ENCODE assay signal across 31 mouse cellular contexts in genomic region chr6:128118670-128119230, GRCm38 (mm10). TPM values are rescaled to one million over a fixed set of nuclear protein-coding genes. Genes with fewer than 3 reads are reported as not detected.
DNase-seq lines count a peak whose midpoint lies in the region; ATAC-seq and TF ChIP-seq lines count a peak whose summit lies in the region.
"Had no signal": no experiment of that assay in that cellular context is flagged by ENCODE, and none has a peak within 500 bp of the region (broad histone marks: within the 10 kb centered on the region; RNA-seq: fewer than 3 reads in every experiment).

No protein-coding gene starts in this region.

- no peaks in the 10 kb centered on the region for H3K9me3 ChIP-seq in kidney, embryonic 15.5 days (replicated peaks)
- no peaks in the 10 kb centered on the region for H3K9me3 ChIP-seq in ES-E14 (ENCODE audit: control insufficient read depth, insufficient read depth, low read depth, low read length)
- H3K9me3 ChIP-seq: heart, embryonic 13.5 days; hindbrain, embryonic 15.5 days; limb, embryonic 10.5 days; limb, embryonic 15.5 days; liver, embryonic 15.5 days had no signal

- peak; percentile 70 for DNase-seq in kidney, adult 11 months
- DNase-seq in kidney, postnatal 25 days = peak; percentile 59 to 81
- DNase-seq in kidney, adult 18-20 months = no peak
- DNase-seq in ES-E14 (ENCODE audit: low read depth, low spot score) = no peak
- no peak for DNase-seq in retina, embryonic 14.5 days (ENCODE audit: low spot score)
- DNase-seq in ovary, adult 18-20 months (ENCODE audit: low spot score) = no peak
- DNase-seq: adrenal gland, postnatal 25 days; cerebellum, adult 18-20 months; cerebellum, postnatal 10 days; gastrocnemius, adult 2 months; gastrocnemius, postnatal 36 days; heart, adult 18-20 months; heart, postnatal 10 days; layer of hippocampus, adult 9-11 months; lung, postnatal 36 days; right cerebral cortex, postnatal 4 days; thymus, adult 2 months; thymus, postnatal 4 days had no signal

- 92% methylated on average over 7 of the region's 7 CpGs for WGBS in kidney, embryonic 15.5 days

- no peak for ATAC-seq in kidney, embryonic 15.5 days (replicated peaks; ENCODE audit: low FRiP score)
- ATAC-seq: CD4-positive, CD25-positive, alpha-beta regulatory T cell, adult 4 months; forebrain, embryonic 16.5 days; midbrain, embryonic 16.5 days; Patski had no signal

- H3K27ac ChIP-seq in kidney, embryonic 15.5 days = no peak overlapping the region
- no peak overlapping the region for H3K27ac ChIP-seq in ES-E14 (ENCODE audit: insufficient read depth, low read depth, low read length, poor library complexity, severe bottlenecking)
- H3K27ac ChIP-seq: gastrocnemius, adult 2 months; heart, embryonic 13.5 days; hindbrain, embryonic 15.5 days; limb, embryonic 10.5 days; limb, embryonic 15.5 days; liver, embryonic 15.5 days had no signal

- in situ Hi-C loops in ES-E14 (cut with MboI; ENCODE audit: low sequenced_read_pairs in 2 of 2, unreplicated experiment in 2 of 2) = no loop called here

- H3K4me1 ChIP-seq in kidney, embryonic 15.5 days = peaks cover 47% of the 10 kb centered on the region
- H3K4me1 ChIP-seq in ES-E14 (ENCODE audit: control insufficient read depth in 2 of 2, insufficient read depth in 2 of 2, low read length in 2 of 2, poor library complexity in 1 of 2) = peaks cover 2 to 14% of the 10 kb centered on the region in 2 experiments; a peak in 3 of 4 replicates

- no peaks in the 10 kb centered on the region for H3K27me3 ChIP-seq in kidney, embryonic 15.5 days
- H3K27me3 ChIP-seq: heart, embryonic 13.5 days; hindbrain, embryonic 15.5 days; limb, embryonic 15.5 days; liver, embryonic 15.5 days; Patski had no signal

- H3K4me2 ChIP-seq in kidney, embryonic 15.5 days = no peak overlapping the region
- H3K4me2 ChIP-seq: heart, embryonic 13.5 days; hindbrain, embryonic 15.5 days; limb, embryonic 15.5 days; liver, embryonic 15.5 days; midbrain, embryonic 11.5 days had no signal

- peaks cover 15% of the 10 kb centered on the region; the same call in 1 of the 2 replicates for H3K36me3 ChIP-seq in kidney, embryonic 15.5 days
- H3K36me3 ChIP-seq in ES-E14 (ENCODE audit: control insufficient read depth, insufficient read depth, low read length, poor library complexity, severe bottlenecking) = peaks cover 4% of the 10 kb centered on the region; the same call in 1 of the 2 replicates
- H3K36me3 ChIP-seq: G1E; hindbrain, embryonic 15.5 days; liver, embryonic 15.5 days had no signal

- H3K4me3 ChIP-seq in kidney, embryonic 15.5 days (replicated peaks) = no peak overlapping the region
- H3K4me3 ChIP-seq in ES-E14 (ENCODE audit: insufficient read depth in 1 of 2, low read depth in 1 of 2, low read length in 2 of 2, poor library complexity in 1 of 2, severe bottlenecking in 1 of 2) = peak overlapping the region; percentile 37 to 48; a peak in 2 of 4 replicates
- H3K4me3 ChIP-seq: erythroblast, embryonic 14.5 days; gastrocnemius, adult 2 months; heart, embryonic 13.5 days; hindbrain, embryonic 15.5 days; limb, embryonic 10.5 days; limb, embryonic 15.5 days; liver, embryonic 15.5 days had no signal

- H3K9ac ChIP-seq in kidney, embryonic 15.5 days = no peak overlapping the region
- H3K9ac ChIP-seq in ES-E14 (ENCODE audit: insufficient read depth, low read depth, low read length, poor library complexity, severe bottlenecking) = peak overlapping the region; percentile 36; the same call in 1 of the 2 replicates
- H3K9ac ChIP-seq: heart, embryonic 13.5 days; hindbrain, embryonic 15.5 days; limb, embryonic 15.5 days; liver, embryonic 15.5 days had no signal

TF ChIP-seq in ES-E14, 5 proteins besides CTCF, POLR2A, EP300 and RAD21:
- TF ChIP-seq CHD2 (IDR thresholded peaks at IDR 0.05; ENCODE audit: low read depth, low read length) (no peak), MAFK (IDR thresholded peaks at IDR 0.05; ENCODE audit: insufficient read depth, low read depth, low read length) (no peak), ZNF384 (IDR thresholded peaks at IDR 0.05; ENCODE audit: low read depth, low read length) (no peak), ZC3H11A (IDR thresholded peaks at IDR 0.05; ENCODE audit: borderline replicate concordance, low read depth, low read length) (no peak), HCFC1 (IDR thresholded peaks at IDR 0.05; ENCODE audit: borderline replicate concordance, insufficient read depth, low read length) (no peak)

RNA-seq across cellular contexts. Expression of gene Tspan9, which starts 24.6 kb away (rescaled TPM):
- polyA plus RNA-seq in kidney, embryonic 15.5 days (2015; fragmentation: Nextera tagmentation; extraction: Ambion mirVana) = 115 and 121 TPM in 2 replicates
- total RNA-seq in ES-E14 (2012; rRNA removed) = 161 and 175 TPM in 2 replicates
- polyA plus RNA-seq: G1E had no signal

Comparison
In these comparisons a context has a peak if more than half of its experiments do, and no peak if none do; other contexts are left out.
1. DNase-seq: peak in kidney, adult 11 months (single experiment) and kidney, postnatal 25 days (2 of 2); none in kidney, adult 18-20 months (single experiment), ES-E14 (single experiment), retina, embryonic 14.5 days (single experiment) and ovary, adult 18-20 months (single experiment).